Mouse (Mus musculus): Measurements from ENCODE around the gene Ccdc27.

Ccdc27 gene

DNA sequence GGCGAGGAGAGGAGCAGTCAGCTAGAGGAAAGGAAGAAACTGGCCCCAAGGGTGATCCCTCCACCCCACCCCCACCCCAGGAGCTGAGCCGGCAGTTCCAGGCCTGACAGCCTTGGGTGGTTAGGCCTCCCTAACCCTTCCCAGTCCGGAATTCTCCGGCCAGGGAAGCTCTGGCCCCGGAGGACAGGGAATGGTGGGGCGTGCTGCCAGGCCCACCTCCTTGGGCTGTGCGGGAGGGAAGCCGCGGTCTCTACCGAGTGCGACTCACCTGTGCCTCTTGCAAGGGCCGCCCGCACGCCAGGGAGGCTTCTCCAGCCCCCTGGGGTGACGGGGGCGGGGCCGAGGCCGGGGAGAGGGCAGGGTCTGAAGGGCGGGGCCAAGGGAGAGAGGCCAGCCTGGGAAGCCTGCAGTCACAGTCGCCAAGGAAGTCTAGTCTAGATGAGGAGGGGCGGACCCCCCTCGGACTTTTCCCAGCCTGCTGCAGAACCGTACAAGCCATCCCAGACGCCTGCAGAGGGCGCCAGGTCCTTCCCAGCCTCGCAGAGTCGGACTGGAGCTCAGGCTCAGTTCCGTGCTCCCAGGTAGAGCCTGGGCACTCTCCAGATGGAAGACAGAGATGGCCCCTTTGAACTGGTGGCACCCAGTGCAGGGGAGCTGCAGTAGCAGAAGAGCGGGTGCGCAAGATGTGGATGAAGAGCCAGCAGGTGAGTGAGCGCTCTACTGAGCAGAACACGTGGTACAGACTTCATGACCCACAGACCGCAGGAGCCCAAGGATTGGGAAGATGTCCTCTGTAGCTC is 16.6 kb downstream of the Ccdc27 start, which contains the start of gene Smim1:
Gene Smim1 (minus strand): TSS at position 590 of the 800 bp plus-strand sequence.
- in situ Hi-C loops (cut with MboI, MseI) = no loop called here

DNA sequence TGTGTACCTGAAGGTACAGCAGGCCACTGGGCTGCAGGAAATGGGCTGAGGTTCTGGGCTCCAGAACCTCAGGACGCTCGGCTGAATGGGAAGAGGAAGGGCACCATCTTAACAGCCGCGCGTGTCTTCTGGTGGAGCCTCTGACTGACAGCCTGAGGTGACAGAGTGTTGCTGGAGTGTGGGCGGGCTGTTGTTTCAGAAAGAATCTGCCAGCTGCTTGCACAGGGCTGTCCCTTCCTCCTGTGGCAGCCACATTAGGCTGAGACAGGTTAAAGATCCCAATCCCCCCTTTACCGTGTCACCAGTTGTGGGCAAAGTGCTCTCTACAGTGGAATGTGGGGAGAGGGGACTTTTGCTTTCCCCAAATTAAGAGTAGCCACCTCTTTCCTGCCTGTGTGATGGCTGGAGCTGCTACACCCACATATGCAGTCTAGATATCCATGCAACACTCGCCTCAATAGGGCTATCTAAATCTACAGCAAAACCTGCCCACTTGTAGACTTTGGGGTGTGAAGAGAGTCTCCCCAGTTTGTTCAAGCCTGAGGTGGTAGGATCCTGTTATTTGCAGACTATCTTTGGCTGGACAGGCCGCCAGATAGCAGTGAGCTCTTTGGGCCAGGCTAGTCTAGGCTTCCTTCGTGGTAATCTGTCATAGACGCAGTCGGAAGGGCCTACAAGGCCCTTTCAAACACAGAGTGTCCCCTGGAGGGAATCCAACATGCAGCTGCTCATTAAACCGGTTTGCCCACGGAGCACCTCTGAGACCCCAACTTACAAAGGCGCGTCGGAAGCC is 17.6 kb downstream of the Ccdc27 start:
- in situ Hi-C loops (cut with MboI, MseI) = no loop called here

DNA sequence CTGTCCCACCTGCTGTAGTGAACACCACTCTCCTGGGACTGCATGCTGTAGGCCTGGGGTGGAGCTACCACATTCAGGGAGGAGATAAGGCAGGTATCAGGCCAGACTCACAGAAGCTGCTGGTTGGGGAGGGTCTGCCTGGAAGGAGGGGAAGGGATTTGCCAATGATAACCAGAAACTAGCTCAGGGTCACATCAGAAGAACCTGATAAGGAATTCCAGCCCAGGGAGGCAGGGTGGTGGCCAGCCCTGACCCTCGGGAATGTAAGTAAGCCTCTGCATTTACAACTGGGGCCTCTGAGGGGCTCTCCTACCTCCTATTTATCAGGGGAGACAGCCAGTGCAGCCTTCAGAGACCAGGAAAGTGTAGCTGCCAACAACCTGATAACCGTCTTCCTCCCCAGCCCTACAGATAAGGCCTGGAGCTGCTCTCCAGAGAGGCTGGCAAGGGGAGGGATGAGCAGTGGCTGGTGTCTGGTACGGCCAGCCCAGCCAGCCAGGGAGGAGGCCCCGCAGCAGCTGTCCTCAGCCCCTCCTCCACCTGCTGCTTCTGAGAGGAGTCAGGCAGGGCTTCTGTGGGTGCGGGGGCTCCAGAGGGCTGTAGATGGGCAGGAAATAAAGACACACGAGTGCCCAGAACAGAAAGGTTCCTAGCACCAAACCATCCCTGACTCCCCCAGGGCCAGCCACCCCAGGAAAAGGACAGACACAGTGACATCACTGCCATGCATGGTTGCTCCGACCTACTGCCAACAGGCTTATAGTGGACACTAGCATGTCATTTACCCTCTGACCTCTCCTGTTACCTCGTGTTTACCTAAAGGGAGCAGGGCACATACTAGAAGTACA is 18.5 kb downstream of the Ccdc27 start:
- in situ Hi-C loops (cut with MboI, MseI) = no loop called here

DNA sequence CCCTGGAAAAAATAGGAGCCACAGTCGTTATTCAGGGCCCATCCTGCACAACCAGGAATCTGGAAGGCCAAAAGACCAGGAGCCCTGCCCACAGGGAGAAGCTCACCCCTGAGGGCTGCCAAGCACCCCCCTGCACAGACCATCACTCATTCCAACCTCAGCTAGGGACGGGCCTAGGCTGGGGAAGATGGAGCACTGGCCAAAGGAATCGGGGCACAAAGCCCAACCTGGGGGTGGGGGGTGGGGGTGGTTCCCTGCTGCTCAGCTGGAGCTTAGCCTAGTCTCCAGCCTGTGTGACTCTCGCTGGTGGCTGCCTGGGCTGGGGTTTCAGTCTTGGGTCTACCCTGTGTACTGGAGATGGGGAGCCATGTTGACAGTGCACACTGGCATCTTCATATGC is 19.6 kb downstream of the Ccdc27 start:
- in situ Hi-C loops (cut with MboI, MseI) = no loop called here

DNA sequence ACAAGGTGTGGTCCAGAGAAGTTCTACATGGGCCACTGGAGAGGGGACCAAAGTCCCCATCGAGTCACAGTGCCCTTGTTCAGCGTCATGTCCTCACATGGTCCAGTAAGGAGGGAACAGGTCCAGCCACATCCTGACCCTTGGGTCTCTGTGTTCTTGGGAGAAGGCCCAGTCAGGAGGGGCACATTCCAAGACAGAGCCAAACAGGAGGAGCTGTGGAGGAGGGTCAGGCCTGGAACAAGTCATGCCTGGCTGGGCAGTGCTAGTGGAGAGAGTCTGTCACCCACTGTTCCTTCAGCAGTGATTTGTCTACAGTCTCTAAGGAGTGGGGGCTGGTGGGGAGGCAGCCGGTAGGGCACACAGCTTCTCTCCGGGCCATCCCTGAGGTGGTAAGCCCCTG is 20.1 kb downstream of the Ccdc27 start:
- in situ Hi-C loops (cut with MboI, MseI) = no loop called here

DNA sequence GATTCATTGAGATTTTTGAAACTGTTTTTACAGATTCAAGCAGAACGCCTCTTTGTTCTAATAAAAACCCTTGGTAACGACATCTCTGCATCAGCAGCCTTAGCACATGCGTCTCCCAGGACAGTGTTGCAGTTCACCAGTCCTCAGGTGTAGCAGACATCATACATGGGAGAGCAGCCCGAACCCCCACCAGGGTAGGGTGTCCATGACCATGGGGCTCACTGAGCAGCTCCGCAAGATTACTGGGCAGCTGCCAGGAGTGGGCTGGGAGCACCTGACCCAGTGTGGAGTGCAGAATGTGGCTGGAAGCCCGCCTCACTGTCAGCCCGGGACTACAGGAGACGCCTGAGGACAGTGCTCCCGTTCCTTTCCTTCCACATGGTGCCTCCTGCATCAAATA is 21.0 kb downstream of the Ccdc27 start:
- in situ Hi-C loops (cut with MboI, MseI) = no loop called here

DNA sequence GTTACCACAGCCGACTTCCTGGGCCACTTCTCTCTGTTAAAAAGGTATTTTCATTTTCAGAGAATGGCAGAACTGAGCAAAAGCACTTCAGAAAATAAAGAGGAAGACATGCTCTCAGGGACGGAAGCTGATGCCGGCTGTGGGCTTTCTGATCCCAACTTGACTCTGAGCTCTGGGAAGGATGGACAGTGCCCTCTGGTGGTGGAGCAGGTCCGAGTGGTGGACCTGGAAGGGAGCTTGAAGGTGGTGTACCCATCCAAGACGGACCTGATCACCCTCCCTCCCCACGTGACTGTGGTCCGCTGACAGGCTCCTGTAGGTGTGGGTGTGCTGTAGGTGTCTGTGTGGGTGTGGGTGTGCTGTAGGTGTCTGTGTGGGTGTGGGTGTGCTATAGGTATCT is 22.9 kb downstream of the Ccdc27 start:
- in situ Hi-C loops (cut with MboI, MseI) = no loop called here

DNA sequence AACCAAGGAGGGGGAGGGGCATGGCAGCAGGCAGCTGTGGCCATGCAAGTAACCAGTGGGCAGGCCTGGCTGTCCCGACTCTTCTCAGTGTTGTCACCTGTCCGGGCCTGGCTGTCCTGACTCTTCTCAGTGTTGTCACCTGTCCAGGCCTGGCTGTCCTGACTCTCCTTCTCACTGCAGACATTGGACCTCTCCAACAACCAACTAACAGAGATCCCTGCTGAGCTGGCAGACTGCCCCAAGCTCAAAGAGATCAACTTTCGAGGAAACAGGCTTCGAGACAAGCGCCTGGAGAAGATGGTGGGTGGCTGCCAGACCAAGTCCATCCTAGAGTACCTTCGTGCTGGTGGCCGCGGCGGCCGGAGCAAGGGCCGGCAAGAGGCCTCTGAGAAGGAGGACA is 27.0 kb downstream of the Ccdc27 start:
- in situ Hi-C loops (cut with MboI, MseI) = no loop called here

DNA sequence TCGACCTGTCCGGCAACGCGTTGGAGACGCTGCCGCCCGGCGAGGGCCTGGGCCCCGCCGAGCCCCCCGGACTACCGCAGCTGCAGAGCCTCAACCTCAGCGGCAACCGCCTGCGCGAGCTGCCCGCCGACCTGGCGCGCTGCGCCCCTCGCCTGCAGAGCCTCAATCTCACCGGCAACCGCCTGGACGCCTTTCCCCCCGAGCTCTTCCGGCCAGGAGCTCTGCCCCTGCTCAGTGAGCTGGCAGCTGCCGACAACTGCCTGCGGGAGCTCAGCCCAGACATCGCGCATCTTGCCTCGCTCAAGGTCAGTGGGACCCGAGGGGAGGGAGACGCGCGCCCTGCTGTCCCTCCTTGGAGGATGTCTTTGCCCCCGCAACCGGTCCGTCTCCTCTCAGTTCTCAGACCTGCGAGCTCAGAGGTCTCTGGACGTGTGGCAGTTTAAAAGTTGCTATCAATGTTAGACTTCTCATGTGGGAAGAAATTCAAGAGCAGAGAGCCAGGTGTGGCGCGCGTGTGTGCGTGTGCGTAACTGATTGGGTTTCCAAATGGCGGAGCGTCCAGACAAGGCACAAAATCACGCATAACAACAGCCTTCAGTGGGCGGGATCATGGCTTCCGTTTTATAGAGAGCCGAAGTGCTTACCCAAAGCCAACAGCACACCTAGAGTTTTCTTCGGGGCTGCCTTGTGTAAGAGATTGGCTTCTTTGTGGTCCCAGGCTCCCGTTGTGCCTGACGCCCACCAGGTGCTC is 30.2 kb downstream of the Ccdc27 start:
- in situ Hi-C loops (cut with MboI, MseI) = no loop called here

DNA sequence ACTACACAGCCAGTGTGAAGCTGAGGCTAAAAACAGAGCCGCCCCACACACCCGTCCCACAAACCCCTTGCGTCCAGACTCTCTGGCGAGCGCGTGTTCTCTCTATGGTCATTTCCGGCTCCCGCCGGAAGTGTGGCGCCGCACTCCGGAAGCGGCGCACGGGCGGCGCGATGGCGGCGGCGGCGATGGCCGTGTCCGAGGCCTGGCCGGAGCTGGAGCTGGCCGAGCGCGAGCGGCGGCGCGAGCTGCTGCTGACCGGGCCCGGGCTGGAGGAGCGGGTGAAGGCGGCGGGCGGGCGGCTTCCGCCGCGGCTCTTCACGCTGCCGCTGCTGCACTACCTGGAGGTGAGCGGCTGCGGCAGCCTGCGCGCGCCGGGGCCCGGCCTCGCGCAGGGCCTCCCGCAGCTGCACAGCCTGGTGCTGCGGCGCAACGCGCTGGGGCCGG is 30.8 kb downstream of the Ccdc27 start, which contains the start of gene Lrrc47:
Gene Lrrc47 (plus strand): TSS at position 86 of the 444 bp plus-strand sequence.
- in situ Hi-C loops (cut with MboI, MseI) = no loop called here

DNA sequence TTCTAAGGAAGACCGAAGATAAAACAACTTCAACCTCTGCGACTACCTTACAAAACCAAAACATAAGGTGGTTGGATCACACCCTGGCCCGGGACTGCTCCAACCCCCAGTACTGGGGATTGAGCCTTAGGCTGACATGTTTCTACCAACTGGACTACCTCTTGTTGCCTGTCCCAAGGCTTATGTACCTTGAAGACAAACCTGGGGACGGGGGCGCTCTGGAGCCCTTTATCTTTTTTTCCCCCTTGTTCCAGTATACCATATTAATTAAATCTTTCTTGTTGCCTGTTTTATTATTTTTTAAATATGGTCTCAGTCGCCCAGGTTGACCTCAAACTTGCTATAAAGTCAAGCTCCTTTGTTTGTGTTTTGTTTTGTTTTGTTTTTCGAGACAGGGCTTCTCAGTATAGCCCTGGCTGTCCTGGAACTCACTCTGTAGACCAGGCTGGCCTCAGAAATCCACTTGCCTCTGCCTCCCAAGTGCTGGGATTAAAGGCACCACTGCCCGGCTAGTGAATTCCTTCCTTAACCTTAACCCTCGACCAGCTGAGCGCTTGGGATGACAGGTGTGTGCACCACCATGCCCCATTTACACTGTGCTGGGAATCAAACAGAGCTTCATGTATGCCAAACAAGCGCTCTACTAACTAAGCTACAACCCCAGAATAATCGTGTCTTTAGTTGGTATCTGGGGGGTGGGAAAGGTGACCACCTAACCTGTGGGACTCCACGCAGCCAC is 31.4 kb downstream of the Ccdc27 start:
- in situ Hi-C loops (cut with MboI, MseI) = no loop called here

DNA sequence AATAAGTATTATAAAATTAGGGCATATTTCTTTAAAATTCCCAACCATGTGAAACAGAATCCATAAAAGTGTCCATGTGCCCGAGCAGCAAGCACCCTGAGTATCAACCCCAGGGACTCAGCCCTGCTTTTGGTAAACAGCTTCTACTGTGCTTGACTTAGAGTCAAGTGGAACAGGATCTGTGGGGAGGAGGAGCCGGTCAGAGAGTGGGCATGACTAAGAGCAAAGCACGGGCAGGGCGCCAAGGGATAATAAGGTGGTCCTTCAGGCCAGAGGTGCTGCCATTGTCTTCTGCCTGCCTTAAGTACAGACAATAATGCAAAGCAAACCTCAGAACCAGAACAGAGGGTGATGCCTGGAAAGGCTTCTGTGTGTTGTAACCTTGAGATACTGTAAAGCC is 34.7 kb downstream of the Ccdc27 start:
- in situ Hi-C loops (cut with MboI, MseI) = no loop called here

DNA sequence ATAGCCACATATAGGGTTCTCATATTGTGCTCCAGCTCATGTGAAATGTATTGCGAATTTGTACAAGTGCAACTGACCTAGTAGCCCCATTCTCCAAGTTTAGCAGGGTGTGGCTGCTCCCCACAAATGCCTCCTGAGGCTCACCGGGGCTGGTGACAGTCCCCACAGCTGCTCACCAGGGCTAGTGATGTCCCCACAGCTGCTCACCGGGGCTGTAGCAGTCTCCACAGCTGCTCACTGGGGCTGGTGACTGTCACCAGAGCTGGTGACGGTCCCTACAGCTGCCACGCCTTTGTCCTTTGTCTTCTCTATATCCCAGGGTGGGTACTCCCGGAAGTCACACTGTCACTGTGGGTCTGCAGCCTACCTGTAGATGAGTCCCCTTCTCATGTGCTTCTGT is 36.2 kb downstream of the Ccdc27 start:
- in situ Hi-C loops (cut with MboI, MseI) = no loop called here

DNA sequence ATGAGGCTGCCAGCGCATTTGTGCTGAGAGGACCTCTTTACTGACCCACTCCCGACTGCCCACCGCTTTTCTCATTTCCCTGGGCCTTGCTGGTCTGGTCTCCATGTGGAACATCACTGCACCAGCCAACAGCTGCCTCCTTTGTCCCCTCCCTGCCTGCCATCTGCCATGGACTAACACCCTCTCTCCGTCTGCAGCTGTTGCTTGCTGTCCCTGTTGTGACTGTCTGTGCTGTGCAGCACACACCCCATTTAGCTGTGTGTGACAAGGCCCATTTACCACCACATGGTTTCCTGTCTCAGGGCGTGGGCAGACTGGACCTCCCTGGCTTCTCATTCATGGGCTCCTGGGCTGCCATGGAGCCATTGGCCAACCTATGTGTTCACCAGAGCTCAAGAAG is 37.0 kb downstream of the Ccdc27 start:
- in situ Hi-C loops (cut with MboI, MseI) = no loop called here

DNA sequence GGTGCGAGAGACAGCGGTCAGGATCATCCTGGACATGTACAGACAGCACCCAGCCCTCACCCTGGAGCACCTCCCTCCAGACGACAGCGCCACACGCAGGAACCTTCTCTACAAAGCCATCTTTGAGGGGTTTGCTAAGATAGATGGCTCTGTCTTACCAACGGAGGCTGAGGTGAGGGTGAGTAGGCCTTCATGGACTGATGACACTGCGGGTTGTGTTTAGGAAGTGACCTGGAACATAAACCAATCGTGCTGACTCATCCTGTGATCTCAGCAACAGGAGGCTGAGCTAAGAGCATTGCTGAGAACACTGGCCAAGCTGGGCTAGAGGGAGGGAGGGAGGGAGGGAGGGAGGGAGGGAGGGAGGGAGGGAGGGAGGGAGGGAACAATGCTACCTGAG is 49.0 kb downstream of the Ccdc27 start:
- in situ Hi-C loops (cut with MboI, MseI) = no loop called here

DNA sequence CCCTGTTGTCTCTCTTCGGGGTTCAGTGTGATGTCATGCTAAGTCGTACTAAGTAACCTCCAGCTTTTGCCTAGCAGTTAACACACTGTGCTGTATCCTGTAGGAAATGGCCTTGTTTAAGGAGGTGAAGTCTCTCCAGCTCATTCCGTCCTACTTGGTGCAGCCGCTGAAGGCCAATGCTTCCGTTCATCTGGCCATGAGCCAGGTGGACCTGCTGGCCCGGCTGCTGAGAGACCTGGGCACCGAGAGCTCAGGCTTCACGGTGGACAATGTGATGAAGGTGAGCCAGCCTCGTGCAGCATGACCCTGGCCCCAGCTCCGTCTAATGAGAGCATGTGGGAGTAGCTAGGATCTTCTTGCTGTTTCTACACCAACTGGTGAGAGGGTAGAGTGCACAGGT is 49.8 kb downstream of the Ccdc27 start:
- in situ Hi-C loops (cut with MboI, MseI) = no loop called here

DNA sequence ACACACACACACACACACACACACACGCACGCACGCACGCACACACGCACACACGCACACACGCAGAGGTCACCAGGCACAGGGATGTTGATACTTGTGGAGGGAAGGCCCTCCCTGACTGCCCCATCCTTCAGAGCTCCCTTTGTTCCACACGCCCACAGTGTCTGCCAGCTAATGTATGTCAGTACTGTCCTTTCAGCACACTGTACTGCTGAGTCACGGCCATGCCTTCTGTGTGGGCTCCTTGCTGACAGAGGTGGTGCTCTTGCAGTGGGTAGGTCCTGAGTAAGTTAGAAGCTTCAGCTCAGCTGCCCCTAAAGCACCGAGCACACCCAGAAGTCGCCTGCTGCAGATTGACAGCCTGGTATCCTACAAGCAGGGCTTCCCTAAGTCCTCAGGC is 62.0 kb downstream of the Ccdc27 start:
- in situ Hi-C loops (cut with MboI, MseI) = no loop called here

DNA sequence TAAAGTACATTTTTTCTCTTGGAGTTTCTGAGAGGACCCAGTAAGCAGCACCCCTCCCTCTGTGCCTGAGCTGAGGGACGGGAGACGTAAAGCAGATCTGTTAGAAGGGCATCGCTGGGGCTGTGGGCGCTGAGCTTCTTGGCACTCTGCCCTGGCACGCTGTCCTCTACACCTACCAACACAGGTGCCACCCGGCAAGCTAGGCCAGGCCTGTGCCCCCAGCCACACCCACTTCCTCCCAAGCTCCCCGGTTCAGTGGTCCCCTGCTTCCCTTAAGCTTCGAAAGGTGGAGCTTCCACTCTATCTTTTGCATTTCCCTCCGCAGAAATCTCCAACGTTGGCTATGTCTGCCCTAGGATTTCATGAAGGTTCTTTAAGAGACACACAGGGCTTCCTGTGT is 63.2 kb downstream of the Ccdc27 start:
- in situ Hi-C loops (cut with MboI, MseI) = no loop called here

Measured in regulatory T cell (primary cell).